Mouse (Mus musculus) hindbrain, embryonic 15.5 days (tissue): Measurements from ENCODE around the gene Dmtf1. TPM values are rescaled to one million over a fixed set of nuclear protein-coding genes. Genes with fewer than 3 reads are reported as not detected.
A peak's percentile ranks its signal among the peaks of the same experiment; 100 is the strongest.
"Not testable (repeated sequence)": the region's sequence is repeated elsewhere in the genome, so short reads cannot be mapped to it uniquely, and the experiment has no call there.

ENCODE experiments used
- ATAC-seq: fragments of 200-750 bp; cut with Nextera tagmentation; 2 replicates; pipeline ENCODE4 v1.8.0; 2017; ENCODE audit warnings: low read depth, moderate number of reproducible peaks, moderate TSS enrichment; ENCODE audit not compliant: low FRiP score
- H3K27ac ChIP-seq: fragments of 300-500 bp; sonication (generic); replicated peaks from 2 replicates; pipeline ENCODE4 v1.5.1; 2015; ENCODE audit warnings: mild to moderate bottlenecking, inconsistent platforms
- H3K27me3 ChIP-seq: fragments of 300-500 bp; sonication (generic); 2 replicates; pipeline ENCODE4 v1.6.1; 2015; ENCODE audit warnings: control low read depth, inconsistent platforms
- H3K36me3 ChIP-seq: fragments of 300-500 bp; sonication (generic); 2 replicates; pipeline ENCODE4 v1.6.1; 2015; ENCODE audit warnings: control low read depth, inconsistent platforms
- H3K4me1 ChIP-seq: fragments of 300-500 bp; sonication (generic); replicated peaks from 2 replicates; pipeline ENCODE4 v1.6.1; 2015; ENCODE audit warnings: control low read depth, inconsistent platforms
- H3K4me2 ChIP-seq: fragments of 300-500 bp; sonication (generic); 2 replicates; pipeline ENCODE4 v1.6.1; 2015; ENCODE audit warnings: moderate library complexity, mild to moderate bottlenecking, inconsistent platforms
- H3K4me3 ChIP-seq: fragments of 300-500 bp; sonication (generic); 2 replicates; pipeline ENCODE4 v1.5.1; 2015; ENCODE audit warnings: mild to moderate bottlenecking, inconsistent platforms
- H3K9ac ChIP-seq: fragments of 300-500 bp; sonication (generic); 2 replicates; pipeline ENCODE4 v1.6.1; 2015; ENCODE audit warnings: inconsistent platforms
- H3K9me3 ChIP-seq: fragments of 300-500 bp; sonication (generic); 2 replicates; pipeline ENCODE4 v1.6.1; 2016; ENCODE audit warnings: control low read depth, inconsistent platforms
- WGBS: fragments of 180-500 bp; shearing (Covaris S2); methylation state at CpG from one replicate; pipeline ENCODE4 v1.1.7; 2015; 5-methylcytosine and 5-hydroxymethylcytosine counted together
- polyA plus RNA-seq: library from polyadenylated mRNA; unstranded; fragments of >200 nt; fragmentation: Nextera tagmentation; extraction: Ambion mirVana; gene quantifications from 2 replicates; pipeline ENCODE4 v1.2.1, GENCODE M21; 2015

Gene Dmtf1
- polyA plus RNA-seq: 55.8 and 56.1 TPM in 2 replicates

DNA sequence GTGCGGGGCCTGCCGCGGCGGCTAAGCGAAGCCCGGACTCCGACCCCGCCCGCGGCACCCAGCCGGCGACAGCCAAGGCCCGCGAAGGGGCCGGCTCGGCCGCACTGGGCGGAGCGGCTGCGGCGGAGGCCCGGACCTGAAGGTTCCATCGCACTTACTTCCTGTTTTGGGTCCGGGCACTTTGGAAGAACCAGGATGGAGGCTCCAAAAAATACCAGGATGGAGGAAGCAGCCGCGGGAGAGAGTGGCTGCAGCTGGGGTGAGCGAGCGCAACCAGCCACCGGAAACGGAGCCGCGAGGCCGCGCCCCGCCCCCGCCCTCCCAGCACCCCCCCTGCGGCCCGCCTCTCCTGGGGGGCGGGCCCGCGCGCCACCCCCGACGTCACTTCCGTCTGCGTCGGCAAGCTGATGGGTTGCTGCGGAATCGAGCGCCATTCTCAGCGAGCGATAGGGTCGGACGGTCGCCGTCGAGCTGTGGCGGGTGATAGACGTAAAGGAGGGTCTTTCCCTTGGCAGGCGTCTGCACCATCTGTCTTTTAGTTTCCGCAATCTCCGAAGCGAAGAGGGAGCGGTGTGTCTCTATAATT is at the start of gene Dmtf1:
Gene Dmtf1 (minus strand): TSS at position 321 of the 586 bp plus-strand sequence.
- Histone ChIP-seq H3K4me3 (peak within 1 kb of the TSS; percentile 96), H3K9me3 (no peaks in the 10 kb centered on the region), H3K27me3 (no peaks in the 10 kb centered on the region), H3K4me1 (peaks cover 33% of the 10 kb centered on the region), H3K27ac (peak within 1 kb of the TSS; percentile 99), H3K36me3 (no peaks in the 10 kb centered on the region), H3K4me2 (peak within 1 kb of the TSS; percentile 76), H3K9ac (peak within 1 kb of the TSS; percentile 96)
- under 1% methylated on average over 64 of the region's 64 CpGs for WGBS
- ATAC-seq: peak; percentile 96

DNA sequence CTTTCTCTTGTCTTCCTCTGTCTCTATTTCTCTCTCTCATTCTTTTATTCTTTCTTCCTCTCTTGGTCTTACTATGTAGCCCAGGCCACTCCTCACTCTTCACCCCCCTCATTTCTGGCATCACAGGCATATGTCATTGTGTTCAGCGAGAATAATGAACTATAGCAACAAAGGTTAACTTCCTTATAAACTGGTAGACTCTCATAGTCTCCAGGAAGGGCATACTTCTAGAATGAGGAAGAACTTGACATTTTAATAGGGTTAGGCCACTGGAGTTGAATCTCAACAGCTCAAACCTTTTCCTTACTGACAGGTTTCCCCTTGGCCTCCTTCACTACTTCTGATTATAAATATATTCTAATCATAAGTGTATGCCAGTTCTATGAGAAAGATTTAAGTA is 24.9 kb upstream of the Dmtf1 start:
- Histone ChIP-seq H3K9me3 (no peaks in the 10 kb centered on the region), H3K4me3 (no peak overlapping the region), H3K36me3 (no peaks in the 10 kb centered on the region), H3K4me2 (no peak overlapping the region), H3K27ac (no peak overlapping the region), H3K9ac (no peak overlapping the region), H3K27me3 (no peaks in the 10 kb centered on the region), H3K4me1 (no peaks in the 10 kb centered on the region)
- 74% methylated on average over 1 of the region's 1 CpGs for WGBS
- ATAC-seq: no peak

DNA sequence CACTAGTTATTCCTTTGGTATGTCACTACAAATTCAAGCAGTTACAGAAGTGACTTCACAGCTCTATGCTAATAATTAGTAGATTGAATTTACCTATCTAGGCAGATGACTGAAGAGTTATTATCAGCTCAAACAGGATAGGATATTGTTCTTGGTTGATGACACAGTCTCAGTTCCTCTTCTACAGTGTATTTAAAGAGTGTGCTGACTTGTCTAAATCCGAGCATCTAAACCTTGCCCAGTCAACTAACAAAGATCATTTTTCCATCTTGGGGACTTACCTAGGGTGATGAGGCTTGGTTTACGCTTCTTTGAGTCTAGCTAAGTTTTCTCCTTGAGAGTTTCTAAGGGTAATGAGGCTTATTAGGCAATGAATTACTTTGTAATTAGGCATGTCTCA is 11.7 kb upstream of the Dmtf1 start:
- H3K4me2 ChIP-seq: no peak overlapping the region
- H3K4me3 ChIP-seq: no peak overlapping the region
- H3K27me3 ChIP-seq: no peaks in the 10 kb centered on the region
- no peaks in the 10 kb centered on the region for H3K36me3 ChIP-seq
- WGBS: 69% methylated on average over 2 of the region's 2 CpGs
- no peak overlapping the region for H3K9ac ChIP-seq
- no peaks in the 10 kb centered on the region for H3K4me1 ChIP-seq
- no peaks in the 10 kb centered on the region for H3K9me3 ChIP-seq
- no peak for ATAC-seq
- no peak overlapping the region for H3K27ac ChIP-seq

DNA sequence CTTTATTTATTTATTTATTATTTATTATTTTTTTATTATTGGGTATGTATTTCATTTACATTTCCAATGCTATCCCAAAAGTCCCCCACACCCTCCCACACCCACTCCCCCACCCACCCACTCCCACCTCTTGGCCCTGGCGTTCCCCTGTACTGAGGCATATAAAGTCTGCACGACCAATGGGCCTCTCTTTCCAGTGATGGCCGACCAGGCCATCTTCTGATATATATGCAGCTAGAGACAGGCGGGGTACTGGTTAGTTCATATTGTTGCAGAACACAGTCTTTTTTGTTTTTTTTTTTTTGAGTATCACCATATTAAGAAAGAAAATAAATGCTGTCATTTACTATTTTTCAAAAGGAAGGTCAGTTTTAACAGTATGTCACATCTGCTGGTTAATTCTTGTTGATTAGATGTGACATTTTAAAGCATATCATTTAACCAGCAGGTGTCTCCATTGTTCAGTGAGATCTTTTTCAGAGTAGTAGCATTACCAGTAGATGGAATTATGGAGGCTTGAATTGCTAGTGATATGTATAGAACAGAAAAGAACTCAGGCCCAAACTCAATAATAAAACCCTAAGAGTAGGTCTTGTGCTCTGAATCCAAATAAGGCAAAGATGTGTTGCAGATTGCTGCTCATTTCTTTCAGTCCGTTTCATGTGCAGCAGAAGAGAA is 7.9 kb upstream of the Dmtf1 start:
- not testable (repeated sequence) for H3K27ac ChIP-seq
- peak; percentile 71 for ATAC-seq
- WGBS: 78% methylated on average over 5 of the region's 5 CpGs

DNA sequence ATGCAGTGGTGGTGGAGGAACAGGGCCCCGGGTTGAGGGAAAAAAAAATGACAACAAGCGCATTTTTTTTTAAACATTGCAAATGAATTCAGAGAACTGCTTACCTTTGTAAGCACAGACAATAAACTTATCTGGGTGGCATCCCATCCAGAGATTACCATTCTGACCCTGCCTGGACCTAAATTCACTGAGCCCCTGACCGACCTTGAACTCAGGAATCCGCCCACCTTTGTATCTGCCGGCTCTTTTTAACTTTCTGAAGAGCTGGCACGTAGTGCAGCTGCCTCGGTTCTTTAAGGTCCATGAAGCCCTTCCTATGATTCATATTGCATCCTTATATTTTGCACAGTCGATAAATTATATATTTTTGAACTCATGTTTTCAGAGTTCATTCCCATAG is 4.8 kb upstream of the Dmtf1 start:
- no peaks in the 10 kb centered on the region for H3K9me3 ChIP-seq
- no peak overlapping the region for H3K4me2 ChIP-seq
- H3K4me3 ChIP-seq: no peak overlapping the region
- 83% methylated on average over 8 of the region's 8 CpGs for WGBS
- H3K9ac ChIP-seq: no peak overlapping the region
- H3K27ac ChIP-seq: no peak overlapping the region
- H3K27me3 ChIP-seq: no peaks in the 10 kb centered on the region
- no peaks in the 10 kb centered on the region for H3K36me3 ChIP-seq
- peaks cover 7% of the 10 kb centered on the region; the same call in 1 of the 2 replicates for H3K4me1 ChIP-seq
- ATAC-seq: no peak

More for the DNA sequence above, 7.9 kb upstream of the Dmtf1 start:
- H3K36me3 ChIP-seq, H3K4me1 ChIP-seq, H3K4me2 ChIP-seq, H3K9me3 ChIP-seq, H3K4me3 ChIP-seq, H3K9ac ChIP-seq, H3K27me3 ChIP-seq: not testable (repeated sequence)

DNA sequence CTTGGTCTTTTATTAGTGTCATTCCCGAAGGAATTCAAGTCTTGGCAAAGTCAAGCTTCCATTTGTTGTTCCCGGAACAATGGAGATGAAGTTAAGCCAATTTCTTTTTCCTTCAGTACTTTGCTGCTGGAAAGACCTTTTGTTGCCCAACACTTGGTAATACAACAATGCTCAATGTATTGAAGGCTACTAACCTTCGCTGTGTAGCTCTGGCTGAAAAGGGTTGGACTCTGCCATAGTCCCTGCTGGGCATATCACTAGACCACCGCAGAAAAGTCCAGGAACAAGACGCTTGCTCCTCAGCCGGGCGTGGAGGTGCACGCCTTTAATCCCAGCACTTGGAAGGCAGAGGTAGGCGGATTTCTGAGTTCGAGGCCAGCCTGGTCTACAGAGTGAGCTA is 3.6 kb upstream of the Dmtf1 start:
- not testable (repeated sequence) for H3K4me2 ChIP-seq, H3K9ac ChIP-seq, H3K4me1 ChIP-seq, H3K36me3 ChIP-seq, ATAC-seq, H3K4me3 ChIP-seq, H3K27me3 ChIP-seq, H3K9me3 ChIP-seq, H3K27ac ChIP-seq
- WGBS: 92% methylated on average over 10 of the region's 10 CpGs

DNA sequence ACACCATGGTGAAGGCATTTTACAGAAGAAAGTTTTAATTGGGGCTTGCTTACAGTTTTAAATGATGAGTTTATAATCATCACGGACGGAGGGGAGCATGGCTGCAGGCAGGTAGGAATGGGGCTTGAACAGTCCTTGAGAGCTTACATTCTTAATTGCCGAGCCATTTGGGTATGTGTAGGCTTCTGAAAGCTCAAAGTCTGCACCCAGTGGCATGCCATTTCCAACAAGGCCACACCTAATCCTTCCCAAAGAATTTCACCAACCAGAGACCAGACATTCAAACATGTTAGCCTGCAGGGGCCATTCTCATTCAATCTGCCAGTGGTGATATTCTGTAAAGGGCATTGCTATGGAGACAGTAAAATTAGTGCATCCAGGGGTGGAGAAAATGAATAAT is 1.8 kb upstream of the Dmtf1 start:
- H3K27me3 ChIP-seq: no peaks in the 10 kb centered on the region
- WGBS: 97% methylated on average over 3 of the region's 3 CpGs
- H3K36me3 ChIP-seq: no peaks in the 10 kb centered on the region
- no peak overlapping the region for H3K4me3 ChIP-seq
- no peak overlapping the region for H3K9ac ChIP-seq
- H3K9me3 ChIP-seq: no peaks in the 10 kb centered on the region
- no peak overlapping the region for H3K27ac ChIP-seq
- ATAC-seq: no peak
- peaks cover 23% of the 10 kb centered on the region for H3K4me1 ChIP-seq
- H3K4me2 ChIP-seq: no peak overlapping the region

DNA sequence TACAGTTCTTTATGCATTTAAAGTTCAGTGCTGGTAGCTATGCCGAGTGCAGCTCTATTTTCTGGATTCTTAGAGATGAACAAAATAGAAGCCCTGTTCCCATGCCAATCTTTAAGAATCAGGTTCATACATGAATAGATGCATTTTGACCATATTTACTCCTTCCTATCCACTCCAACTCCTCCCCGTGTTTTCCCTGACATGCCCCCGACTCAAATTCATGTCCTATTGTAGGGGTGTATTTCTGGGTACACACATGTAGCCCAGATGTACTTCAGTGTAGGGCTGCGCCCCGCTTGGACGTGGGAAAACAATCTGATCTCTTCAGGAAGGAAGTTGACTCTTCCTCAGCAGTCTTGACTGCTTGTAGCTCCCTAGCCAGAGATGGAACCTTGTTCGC is 512 bp upstream of the Dmtf1 start:
- no peaks in the 10 kb centered on the region for H3K9me3 ChIP-seq
- H3K36me3 ChIP-seq: no peaks in the 10 kb centered on the region
- WGBS: 15% methylated on average over 7 of the region's 7 CpGs
- peaks cover 27% of the 10 kb centered on the region for H3K4me1 ChIP-seq
- peak overlapping the region; percentile 60 for H3K9ac ChIP-seq
- peak overlapping the region; percentile 99 for H3K27ac ChIP-seq
- H3K4me2 ChIP-seq: peak overlapping the region; percentile 76
- H3K4me3 ChIP-seq: peak overlapping the region; percentile 96
- peak; percentile 31; the same call in 1 of the 2 replicates for ATAC-seq
- H3K27me3 ChIP-seq: no peaks in the 10 kb centered on the region

DNA sequence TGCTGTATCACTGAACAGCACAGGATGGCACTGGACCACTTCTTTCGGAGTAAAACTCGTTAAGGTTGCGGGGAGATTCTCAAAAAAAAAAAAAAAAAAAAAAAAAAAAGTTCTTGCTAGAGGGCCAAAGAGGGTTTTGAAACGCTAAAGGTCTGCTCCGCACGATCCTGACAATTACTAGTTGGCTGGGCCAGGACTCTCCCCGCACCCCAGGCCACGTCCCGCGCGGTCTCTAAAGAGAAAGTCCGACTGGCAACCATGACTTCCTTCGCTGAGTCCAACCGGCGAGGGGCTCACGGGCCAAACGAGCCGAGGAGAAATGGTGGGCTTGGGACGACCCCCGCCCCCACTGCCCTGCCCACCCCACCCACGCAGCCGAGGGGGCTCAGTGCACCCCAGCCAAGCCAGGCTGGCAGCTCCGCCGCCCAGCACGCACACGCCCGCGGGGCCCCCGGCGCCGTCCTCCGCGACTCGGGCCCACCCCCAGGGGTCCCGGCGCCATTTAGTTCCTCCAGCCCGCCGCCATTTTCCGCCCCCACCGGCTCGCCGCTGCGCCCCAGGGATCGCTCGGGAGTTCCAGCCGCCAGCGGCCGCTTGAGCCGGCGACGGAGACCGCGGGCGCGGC is 633 bp downstream of the Dmtf1 start:
- WGBS: under 1% methylated on average over 55 of the region's 55 CpGs
- no peaks in the 10 kb centered on the region for H3K36me3 ChIP-seq
- peak overlapping the region; percentile 96 for H3K4me3 ChIP-seq
- ATAC-seq: peak; percentile 67
- H3K9ac ChIP-seq: peak overlapping the region; percentile 96
- peak overlapping the region; percentile 99 for H3K27ac ChIP-seq
- H3K4me2 ChIP-seq: peak overlapping the region; percentile 76
- peaks cover 34% of the 10 kb centered on the region for H3K4me1 ChIP-seq
- H3K9me3 ChIP-seq: no peaks in the 10 kb centered on the region
- no peaks in the 10 kb centered on the region for H3K27me3 ChIP-seq

DNA sequence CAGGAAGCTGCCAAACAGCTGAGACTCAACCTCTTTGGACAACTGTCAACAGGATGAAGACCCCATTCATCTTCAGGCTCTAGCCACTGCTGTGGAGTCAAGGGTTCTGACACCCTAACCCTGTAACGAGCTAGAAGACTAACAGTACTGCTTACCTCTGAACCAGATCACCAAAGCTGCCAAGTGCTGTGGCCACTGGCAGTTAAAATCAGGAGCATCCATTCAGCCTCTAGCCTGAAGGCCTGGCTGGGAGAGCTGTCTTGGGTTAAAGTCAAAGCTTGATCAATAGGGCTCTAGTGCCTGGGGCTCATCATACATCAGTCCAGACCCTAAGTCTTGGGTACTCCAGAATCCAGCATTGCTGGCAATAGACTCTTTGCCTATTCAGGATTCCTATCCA is 4.2 kb downstream of the Dmtf1 start:
- H3K4me1 ChIP-seq: peaks cover 30% of the 10 kb centered on the region
- H3K9me3 ChIP-seq: no peaks in the 10 kb centered on the region
- H3K36me3 ChIP-seq: no peaks in the 10 kb centered on the region
- H3K4me2 ChIP-seq: no peak overlapping the region
- H3K27me3 ChIP-seq: no peaks in the 10 kb centered on the region
- 86% methylated on average over 1 of the region's 1 CpGs for WGBS
- H3K27ac ChIP-seq: no peak overlapping the region
- no peak overlapping the region for H3K4me3 ChIP-seq
- H3K9ac ChIP-seq: no peak overlapping the region
- ATAC-seq: no peak

DNA sequence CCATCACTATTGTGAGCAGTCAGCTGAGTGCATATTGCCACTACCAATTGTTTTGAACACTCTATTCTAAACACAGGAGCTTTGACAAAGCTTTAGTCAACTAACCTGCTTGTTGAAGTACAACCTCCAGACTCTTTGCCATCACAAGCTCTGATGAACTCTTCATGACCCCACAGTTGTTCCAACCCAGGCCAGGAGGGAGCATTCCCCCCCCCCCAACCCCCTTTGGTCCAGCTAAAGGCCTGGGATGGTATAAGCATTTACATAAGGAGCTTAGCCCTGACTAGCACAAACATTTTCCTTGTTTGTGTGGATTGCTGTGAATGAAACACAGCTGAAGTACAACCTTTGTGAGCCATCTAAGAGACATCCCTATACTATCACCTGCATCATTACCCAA is 4.8 kb downstream of the Dmtf1 start:
- H3K9me3 ChIP-seq: no peaks in the 10 kb centered on the region
- no peaks in the 10 kb centered on the region for H3K27me3 ChIP-seq

DNA sequence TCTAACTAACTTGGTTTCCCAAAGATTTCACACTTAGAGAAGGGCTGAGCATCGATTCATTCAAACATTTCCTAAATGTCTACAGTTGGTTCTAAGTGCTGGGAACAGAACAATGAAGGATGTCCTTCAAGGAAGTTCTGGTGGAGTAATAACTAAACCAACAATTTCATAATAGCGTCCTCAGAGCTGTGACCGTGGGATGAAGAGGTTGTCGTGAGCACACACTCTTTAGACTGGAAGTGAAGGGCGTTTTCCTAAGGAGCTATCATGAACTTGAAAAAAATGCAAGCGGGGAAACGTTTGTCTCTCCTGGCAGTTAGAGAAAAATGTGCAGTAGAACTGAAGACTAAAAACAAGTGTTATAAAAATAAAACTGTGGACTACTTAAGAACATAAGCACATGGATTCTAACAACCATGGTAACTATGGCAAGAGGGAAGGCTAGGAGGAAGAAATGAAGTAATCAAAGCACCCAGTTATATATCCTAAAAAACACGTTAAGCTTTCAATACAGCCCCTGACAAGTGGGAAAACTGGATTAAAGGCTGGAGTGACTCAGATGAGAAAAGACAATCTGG is 12.2 kb downstream of the Dmtf1 start:
- no peaks in the 10 kb centered on the region for H3K27me3 ChIP-seq
- H3K4me3 ChIP-seq: no peak overlapping the region
- peaks cover 26% of the 10 kb centered on the region for H3K36me3 ChIP-seq
- ATAC-seq: no peak
- no peak overlapping the region for H3K27ac ChIP-seq
- no peaks in the 10 kb centered on the region for H3K4me1 ChIP-seq
- WGBS: 94% methylated on average over 8 of the region's 8 CpGs
- no peaks in the 10 kb centered on the region for H3K9me3 ChIP-seq
- no peak overlapping the region for H3K9ac ChIP-seq
- H3K4me2 ChIP-seq: no peak overlapping the region

More for the DNA sequence above, 4.8 kb downstream of the Dmtf1 start:
- no peak overlapping the region for H3K4me2 ChIP-seq
- H3K36me3 ChIP-seq: no peaks in the 10 kb centered on the region
- H3K4me1 ChIP-seq: peaks cover 27% of the 10 kb centered on the region
- H3K27ac ChIP-seq: no peak overlapping the region
- H3K9ac ChIP-seq: no peak overlapping the region
- ATAC-seq: no peak
- H3K4me3 ChIP-seq: no peak overlapping the region
